Mouse (Mus musculus) T-helper 1 cell (primary cell): ENCODE results near the gene Zfp94.

ENCODE experiments used
- in situ Hi-C: fragments of 300-600 bp; cut with MboI, MseI; formaldehyde crosslinking; loops from one replicate; pipeline ENCODE4 v1.15.1; 2025; ENCODE audit warnings: high pct_unique_total_duplicates

The Zfp94 gene

GRCm38 (mm10) chr7:24316567-24317092 lies at the start of gene Zfp94:
Gene Zfp94 (minus strand): TSS chr7:24316666.
- in situ Hi-C loops: no loop called here

- in situ Hi-C loops: no loop called here
Observed at GRCm38 (mm10) chr7:24365258-24366014, 49.0 kb upstream of the Zfp94 start.

- in situ Hi-C loops: no loop called here
Observed at GRCm38 (mm10) chr7:24364827-24365226, 48.4 kb upstream of the Zfp94 start.

- in situ Hi-C loops: no loop called here
Observed at GRCm38 (mm10) chr7:24363228-24363627, 46.8 kb upstream of the Zfp94 start.

GRCm38 (mm10) chr7:24361001-24361400 lies 44.5 kb upstream of the Zfp94 start:
- in situ Hi-C loops: no loop called here

- in situ Hi-C loops: loop anchor here (5.0 kb wide), 1 partner anchor 392 kb away; no protein-coding TSS in a partner anchor
Observed at GRCm38 (mm10) chr7:24359269-24359668, 42.8 kb upstream of the Zfp94 start.

- in situ Hi-C loops: loop anchor here (5.0 kb wide), 1 partner anchor 391 kb away; no protein-coding TSS in a partner anchor
Observed at GRCm38 (mm10) chr7:24357899-24358298, 41.4 kb upstream of the Zfp94 start.

- in situ Hi-C loops: loop anchor here (5.0 kb wide), 1 partner anchor 389 kb away; no protein-coding TSS in a partner anchor
Observed at GRCm38 (mm10) chr7:24356081-24356480, 39.6 kb upstream of the Zfp94 start.

- in situ Hi-C loops: loop anchor here (5.0 kb wide), 1 partner anchor 388 kb away; no protein-coding TSS in a partner anchor
Observed at GRCm38 (mm10) chr7:24355646-24356045, 39.2 kb upstream of the Zfp94 start.

- in situ Hi-C loops: no loop called here
Observed at GRCm38 (mm10) chr7:24348896-24349295, 32.4 kb upstream of the Zfp94 start, which contains the start of gene Lypd5. Gene Lypd5 (plus strand): TSS chr7:24349196.

- in situ Hi-C loops: no loop called here
Observed at GRCm38 (mm10) chr7:24346444-24346843, 30.0 kb upstream of the Zfp94 start.

- in situ Hi-C loops: no loop called here
Observed at GRCm38 (mm10) chr7:24343701-24344272, 27.3 kb upstream of the Zfp94 start.

- in situ Hi-C loops: no loop called here
Observed at GRCm38 (mm10) chr7:24338241-24338640, 21.8 kb upstream of the Zfp94 start.

GRCm38 (mm10) chr7:24335699-24336309 lies 19.3 kb upstream of the Zfp94 start:
- in situ Hi-C loops: no loop called here

GRCm38 (mm10) chr7:24333304-24333986 lies 17.0 kb upstream of the Zfp94 start, which contains the start of gene Tescl:
Gene Tescl (minus strand): TSS chr7:24333936.
- in situ Hi-C loops: no loop called here

GRCm38 (mm10) chr7:24327281-24327975 lies 11.0 kb upstream of the Zfp94 start:
- in situ Hi-C loops: no loop called here

- in situ Hi-C loops: no loop called here
Observed at GRCm38 (mm10) chr7:24326273-24327135, 10.0 kb upstream of the Zfp94 start.

- in situ Hi-C loops: no loop called here
Observed at GRCm38 (mm10) chr7:24325675-24326128, 9.2 kb upstream of the Zfp94 start.

GRCm38 (mm10) chr7:24325197-24325596 lies 8.7 kb upstream of the Zfp94 start:
- in situ Hi-C loops: no loop called here

- in situ Hi-C loops: no loop called here
Observed at GRCm38 (mm10) chr7:24322593-24322992, 6.1 kb upstream of the Zfp94 start.
